Mouse (Mus musculus) spleen, embryonic (tissue): Measurements from ENCODE around the gene Tmem165.

ENCODE experiments used
- CTCF ChIA-PET: fragments of 350-600 bp; sonication (Branson Sonifier 250); formaldehyde crosslinking; loops from one replicate; lab custom pipeline; 2022; lab: Charles Lee

The Tmem165 gene

DNA sequence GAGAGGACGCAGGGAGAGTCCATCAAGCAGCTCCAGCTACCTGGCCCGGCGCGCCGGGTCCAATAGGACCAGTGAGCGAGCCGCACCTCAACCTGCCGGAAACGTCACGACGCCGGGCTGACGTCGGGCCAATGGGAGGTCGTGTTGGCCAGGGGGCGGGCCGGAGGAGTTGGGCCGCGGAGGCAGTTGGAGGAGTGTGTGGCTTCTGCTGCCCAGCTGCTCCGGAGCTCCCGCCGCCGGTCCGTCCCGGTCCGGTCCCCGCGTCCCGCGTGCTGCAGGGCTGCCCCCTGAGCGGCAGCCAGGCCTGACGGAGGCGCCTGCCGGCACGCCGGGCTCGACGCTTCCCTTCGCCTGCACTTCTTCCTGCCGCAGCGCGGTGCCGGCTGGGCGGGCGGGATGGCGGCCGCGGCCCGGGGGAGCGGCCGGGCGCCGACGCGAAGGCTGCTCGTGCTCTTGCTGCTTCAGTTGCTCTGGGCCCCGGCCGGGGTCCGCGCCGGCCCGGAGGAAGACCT is at the start of gene Tmem165:
Tmem165 (plus strand) TSS at position 131 of the 512 bp plus-strand sequence.
- CTCF ChIA-PET, result no interaction called here

DNA sequence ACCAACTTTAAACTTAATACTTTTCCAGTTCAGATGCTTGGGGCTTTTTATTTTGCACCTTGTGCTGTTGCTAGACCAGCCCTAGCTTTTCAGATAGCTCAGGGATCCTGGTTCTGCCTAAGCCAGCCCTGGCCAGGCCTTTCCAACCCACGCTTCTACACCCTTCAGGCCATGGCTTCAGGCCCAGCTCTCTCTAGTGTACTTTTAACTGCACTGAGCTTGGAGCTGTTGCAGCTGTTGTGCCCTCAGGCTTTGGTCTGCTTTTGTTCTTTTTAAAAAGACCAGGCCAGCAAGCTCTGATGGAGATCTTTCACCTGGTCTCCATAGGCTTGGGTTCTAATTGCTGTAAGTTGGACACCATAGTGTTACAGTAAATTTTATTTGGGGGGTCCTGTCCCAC is 48.0 kb upstream of the Tmem165 start:
- CTCF ChIA-PET, result no interaction called here

DNA sequence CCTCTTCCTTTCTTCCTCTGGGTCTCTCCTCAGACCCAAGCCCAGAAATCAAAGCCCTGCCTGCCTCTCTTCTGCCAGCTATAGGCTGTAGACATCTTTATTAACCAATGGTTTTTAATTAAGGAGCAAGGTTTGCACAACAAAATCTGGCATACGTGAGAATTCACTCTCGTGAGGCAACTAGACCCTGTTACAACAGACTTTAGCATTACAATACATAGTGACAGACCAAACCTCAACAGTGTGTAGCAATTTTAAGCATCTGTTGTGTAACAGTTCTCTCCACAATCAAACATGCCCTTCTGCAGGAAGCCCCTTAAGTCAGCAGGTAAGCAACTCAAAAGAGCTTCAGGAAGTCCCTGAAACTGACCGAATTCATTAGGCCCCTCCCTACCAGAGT is 47.4 kb upstream of the Tmem165 start:
- CTCF ChIA-PET, result no interaction called here

DNA sequence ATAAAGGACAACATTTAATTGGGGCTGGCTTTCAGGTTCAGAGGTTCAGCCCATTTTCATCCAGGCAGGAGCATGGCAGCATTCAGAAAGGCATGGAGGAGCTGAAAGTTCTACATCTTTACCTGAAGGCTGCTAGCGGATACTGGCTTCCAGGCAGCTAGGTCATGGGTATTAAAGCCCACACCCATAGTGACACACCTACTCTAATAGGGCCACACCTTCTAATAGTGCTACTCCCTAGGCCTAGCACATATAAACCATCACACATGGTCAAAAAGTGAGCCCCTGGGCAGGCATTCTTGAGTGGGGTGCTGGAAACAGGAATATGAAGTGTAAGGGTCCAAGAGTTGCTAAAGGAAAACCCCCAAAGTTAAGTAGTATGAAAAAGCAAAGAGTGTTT is 46.1 kb upstream of the Tmem165 start:
- CTCF ChIA-PET, result no interaction called here

DNA sequence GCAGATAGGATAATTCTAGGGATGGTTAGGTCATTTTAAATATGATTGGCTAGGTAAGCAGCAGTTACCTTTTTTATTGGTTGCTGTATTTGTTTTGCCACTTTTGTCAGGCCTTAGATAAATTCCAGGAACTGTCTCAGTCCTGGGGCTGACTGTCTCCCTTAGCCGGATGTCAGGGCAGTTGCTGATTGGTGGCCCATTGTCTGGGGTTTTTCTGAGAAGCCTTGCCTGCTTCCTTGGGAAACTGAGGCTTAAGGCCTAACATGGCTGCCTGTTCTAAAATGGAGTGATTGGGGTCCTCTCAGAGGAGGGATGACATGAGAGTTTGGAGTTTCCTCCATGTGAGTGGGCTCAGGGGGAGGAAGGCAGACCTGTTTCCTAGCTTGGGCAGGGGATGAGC is 45.6 kb upstream of the Tmem165 start:
- CTCF ChIA-PET, result no interaction called here

DNA sequence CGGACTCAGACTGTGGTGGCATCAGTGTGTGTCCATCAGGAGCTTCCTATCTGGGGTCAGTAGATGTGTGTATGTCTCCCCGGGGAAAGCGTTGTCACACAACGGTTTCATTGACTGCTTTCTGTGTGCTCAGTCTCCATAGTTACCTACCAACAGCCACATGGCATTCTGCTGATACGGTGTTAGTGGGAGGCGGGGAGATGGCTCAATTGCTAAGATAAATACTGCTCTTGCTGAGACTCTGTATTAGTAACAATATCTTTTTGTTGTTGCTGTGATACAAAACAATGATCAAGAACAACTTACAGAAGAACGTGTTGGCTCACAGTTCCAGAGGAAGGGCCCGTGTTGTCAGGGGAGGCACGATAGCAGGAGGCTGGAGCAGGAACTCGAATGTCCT is 45.2 kb upstream of the Tmem165 start:
- CTCF ChIA-PET, result no interaction called here

DNA sequence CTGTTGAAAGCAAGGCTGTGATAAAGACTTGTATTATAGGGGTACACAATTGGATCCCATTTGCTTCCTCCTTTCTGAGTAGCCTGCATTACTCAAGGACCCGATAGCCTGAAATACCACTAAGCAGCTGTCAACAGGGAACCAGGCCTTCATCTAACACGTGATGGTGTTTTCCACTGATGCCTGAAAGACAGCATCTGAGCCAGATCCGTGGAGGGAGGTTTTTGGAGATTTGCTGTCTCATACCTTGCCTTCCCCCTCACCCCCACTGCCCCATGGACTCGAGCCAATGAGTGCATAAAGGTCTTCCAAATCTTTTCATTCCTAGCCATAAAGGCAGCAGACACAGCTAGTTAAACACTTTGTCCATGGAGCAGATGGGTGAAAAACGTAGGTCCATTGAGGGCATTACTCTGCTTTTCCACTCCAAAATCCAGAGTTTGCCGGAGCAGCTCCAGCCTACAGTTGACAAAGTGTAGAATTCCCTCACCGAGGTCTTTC is 44.5 kb upstream of the Tmem165 start:
- CTCF ChIA-PET, result no interaction called here

DNA sequence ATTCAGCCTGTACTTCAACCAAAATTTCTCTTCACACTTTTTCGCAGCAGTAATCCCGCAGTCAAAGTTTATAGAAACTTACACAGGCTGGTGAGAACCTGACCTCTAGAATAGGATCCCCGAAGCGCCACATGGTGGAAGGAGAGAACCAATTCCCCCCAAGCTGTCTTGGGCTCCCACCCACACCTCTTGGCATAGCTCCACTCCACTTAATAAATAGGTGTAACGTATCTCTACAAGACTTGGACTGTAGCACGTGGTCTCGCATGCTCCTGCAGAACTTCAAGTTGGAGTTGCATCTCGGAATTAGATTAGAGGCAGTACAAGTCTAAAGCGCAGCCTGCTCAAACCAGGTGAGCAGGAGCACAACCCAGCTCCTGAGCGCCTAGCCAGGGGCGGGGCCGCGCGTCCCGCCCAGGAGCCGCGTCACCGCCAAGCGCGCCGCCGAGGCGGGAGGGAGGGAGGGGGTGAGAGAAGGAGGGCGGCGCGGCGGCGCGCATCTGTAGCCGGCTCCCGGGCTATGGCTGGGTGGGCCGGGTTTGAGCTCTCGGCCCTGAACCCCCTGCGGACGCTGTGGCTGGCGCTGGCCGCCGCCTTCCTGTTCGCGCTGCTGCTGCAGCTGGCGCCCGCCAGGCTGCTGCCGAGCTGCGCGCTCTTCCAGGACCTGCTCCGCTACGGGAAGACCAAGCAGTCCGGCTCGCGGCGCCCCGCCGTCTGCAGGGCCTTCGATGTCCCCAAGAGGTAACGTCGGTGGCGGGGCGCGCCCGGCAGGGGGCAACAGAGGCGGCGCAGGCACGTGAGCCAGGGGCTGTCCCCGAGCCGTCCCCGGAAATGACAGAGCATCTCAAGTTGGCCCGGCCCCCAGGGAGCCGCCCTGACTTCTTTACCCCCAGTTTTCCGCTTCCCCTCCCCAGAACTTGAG is 43.6 kb upstream of the Tmem165 start, which contains the start of gene Srd5a3:
Srd5a3 (plus strand) TSS at position 464 of the 922 bp plus-strand sequence.
- CTCF ChIA-PET, result no interaction called here

DNA sequence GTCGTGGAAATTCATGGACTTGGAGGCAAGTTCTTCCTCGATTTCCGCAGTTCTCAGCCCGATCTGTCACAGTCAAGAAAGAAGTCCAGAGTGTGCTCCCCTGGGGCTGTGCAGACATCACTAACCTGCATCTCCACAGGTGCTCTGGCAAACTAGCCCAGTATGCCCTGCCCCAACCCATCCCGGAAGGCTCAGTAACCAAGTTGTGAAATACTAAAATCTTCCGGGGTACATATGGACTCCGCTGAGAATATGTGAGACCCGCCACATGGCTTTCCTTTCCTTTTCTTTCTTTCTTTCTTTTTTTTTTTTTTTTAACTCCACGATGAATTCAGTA is 43.0 kb upstream of the Tmem165 start:
- CTCF ChIA-PET, result no interaction called here

DNA sequence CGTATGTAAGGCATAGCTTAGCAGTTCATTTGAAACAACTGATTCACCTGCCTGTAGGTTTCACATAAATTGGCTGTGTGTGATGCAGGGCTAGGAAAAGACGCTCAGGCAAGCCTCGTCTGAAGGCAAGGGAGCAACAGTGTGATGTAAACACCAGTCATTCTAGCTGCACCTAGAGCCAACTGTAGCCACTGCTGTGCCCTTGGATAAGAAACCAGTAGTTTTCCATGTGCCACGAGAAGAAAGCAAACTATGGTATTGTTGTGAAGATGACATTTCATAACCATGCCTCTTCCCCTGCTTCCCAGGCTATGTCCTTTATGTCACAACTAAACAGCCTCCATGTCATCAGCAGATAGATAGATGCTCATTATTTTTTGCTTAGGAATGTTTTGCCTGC is 40.3 kb upstream of the Tmem165 start:
- CTCF ChIA-PET, result interaction anchor here (0.7 kb wide), 1 partner anchor 158 kb away, joined by 3 read pairs; no protein-coding TSS in a partner anchor

DNA sequence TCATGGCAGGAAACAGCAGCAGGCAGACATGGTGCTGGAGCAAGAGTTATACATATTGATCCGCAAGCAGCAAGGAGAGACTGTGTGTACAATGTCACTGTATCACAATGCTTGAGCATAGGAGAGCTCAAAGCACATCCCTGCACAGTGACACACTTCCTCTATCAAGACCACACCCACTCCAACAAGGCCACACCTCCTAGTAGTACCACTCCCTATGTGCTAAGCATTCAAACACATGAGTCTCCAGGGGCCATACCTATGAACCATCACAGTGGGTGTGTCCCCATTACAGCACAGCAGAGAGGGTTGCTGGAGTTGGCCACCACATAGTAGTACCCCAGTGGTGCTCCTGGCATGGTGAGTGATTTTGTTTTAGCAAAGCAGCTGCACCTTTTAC is 37.3 kb upstream of the Tmem165 start:
- CTCF ChIA-PET, result no interaction called here

DNA sequence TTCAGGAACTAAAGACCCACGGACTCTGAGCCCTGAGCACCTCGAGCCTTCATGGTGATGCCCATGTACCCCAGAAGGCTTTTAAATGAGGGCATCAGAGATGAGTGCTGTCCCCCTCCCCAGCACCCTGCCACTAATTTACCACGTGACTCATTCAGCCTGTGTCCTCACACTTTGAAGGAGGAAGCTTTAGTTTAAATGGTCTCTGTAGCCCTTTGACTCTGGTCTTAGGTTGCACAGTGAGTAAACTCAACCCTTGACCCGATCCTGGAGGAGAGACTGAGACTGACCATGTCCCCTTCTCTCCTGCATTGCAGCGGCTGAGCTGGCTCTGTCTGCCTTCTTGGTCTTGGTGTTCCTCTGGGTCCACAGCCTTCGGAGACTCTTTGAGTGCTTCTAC is 34.2 kb upstream of the Tmem165 start:
- CTCF ChIA-PET, result no interaction called here

DNA sequence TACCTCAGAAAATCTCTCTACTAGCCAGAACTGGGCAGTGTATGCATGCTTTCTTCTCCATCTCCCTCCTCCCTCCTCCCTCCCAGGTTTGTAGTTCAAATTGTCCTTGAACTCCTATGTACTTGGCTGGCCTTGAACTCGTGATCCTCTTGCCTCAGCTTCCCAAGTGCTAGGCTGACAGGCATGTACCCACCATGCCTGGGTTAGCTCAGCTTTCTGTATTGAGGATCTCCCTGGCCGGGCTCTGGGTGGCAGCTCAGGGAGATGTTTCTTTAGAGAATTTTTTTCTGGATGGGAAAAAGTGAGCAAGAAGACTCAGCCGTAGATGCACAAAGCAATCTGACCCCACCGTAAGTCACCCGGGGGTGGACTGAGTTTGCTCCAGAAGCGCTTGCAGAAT is 30.7 kb upstream of the Tmem165 start:
- CTCF ChIA-PET, result no interaction called here

DNA sequence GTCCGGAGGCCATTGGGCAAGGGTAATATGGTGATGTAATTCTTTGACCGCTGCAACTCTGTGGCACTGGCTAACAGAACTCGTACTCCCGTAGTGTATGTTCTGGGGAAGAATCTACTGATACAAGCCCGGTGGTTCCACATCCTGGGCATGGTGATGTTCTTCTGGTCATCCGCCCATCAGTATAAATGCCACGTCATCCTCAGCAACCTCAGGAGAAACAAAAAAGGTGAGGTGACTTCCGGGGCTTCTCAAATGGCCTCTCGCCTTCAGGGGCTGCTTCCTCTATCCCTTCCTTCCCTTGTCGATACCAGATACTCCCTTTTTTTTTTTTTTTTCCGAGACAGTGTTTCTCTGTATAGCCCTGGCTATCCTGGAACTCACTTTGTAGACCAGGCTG is 30.2 kb upstream of the Tmem165 start:
- CTCF ChIA-PET, result no interaction called here

DNA sequence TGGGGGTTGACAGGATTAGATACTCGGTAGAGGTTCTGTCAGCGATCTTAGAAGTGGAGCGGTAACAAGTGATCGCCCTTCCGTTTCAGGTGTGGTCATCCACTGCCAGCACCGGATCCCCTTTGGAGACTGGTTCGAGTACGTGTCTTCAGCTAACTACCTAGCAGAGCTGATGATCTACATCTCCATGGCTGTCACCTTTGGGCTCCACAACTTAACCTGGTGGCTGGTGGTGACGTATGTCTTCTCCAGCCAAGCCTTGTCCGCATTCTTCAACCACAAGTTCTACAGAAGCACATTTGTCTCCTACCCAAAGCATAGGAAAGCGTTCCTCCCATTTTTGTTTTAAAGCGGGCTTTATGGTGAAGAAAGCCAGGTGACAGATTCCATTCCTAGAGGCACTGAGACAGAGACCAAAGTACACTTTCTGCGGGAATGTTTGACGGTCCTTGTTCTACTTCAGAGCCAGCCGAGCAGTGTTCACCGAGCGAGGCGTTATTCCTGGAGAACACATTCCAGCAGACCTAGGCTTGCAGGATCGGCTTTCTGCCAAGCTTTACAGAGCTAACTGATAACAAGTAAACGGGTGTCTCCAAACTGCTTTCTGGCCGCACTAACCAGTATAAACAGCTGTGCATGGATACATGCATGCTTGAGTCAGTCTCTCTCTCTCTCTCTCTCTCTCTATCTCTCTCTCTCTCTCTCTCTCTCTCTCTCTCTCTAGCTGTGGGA is 29.1 kb upstream of the Tmem165 start:
- CTCF ChIA-PET, result no interaction called here

DNA sequence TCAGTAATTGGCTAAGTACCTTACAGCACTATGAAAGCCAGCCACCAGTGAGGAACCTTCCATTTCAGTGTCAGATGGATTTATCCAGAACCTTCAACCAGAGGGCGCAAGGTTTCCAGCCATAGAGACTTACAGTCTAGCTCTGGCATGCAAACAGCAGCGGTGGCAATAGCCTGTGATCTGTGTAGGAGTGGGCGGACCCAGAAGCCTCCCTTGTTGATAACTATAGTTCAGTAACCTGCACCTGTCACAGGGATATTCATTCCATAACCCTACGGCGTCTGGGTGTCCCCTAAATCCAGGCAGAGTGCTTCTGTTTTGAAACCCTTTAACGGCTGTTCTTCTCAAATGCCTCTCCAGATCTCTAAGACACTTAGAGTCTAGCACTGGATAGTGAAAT is 24.1 kb upstream of the Tmem165 start:
- CTCF ChIA-PET, result no interaction called here

DNA sequence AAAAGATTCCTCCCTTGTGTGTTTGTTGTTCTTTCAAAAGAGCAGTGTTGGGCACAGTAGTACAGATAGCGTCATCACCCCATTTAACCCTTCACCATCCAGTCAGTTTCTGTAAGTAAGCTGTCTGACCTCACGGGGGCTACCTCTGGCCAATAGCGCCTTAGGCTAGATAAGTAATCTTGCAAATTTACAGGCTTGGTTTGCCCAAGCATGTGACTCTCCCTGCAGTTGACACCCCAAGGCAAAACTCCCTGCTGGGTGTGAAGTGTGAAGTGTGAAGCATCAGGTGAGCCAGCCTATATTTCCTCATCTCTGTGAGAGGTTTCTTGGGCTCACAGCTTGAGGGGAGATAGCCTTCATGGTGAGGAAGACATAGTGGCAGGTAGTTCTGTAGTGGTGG is 23.6 kb upstream of the Tmem165 start:
- CTCF ChIA-PET, result no interaction called here

DNA sequence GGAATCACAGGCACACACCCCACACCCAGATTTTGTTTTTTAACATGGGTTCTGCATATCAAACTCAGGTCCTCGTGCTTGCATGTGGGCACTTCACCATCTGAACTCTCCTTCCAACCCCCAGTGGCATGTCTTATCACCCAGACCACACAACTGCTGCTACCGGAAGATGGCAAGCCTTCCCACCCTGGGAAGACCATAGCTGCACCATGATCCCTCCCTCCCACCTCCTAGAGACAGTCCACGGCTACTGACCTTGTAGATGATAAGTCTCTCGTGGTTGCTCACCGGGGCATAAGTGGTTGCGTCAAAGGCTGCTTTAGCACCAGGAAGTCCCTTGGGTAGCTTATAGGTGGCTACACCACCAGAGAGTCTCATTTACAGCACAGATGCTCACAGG is 22.2 kb upstream of the Tmem165 start:
- CTCF ChIA-PET, result no interaction called here

DNA sequence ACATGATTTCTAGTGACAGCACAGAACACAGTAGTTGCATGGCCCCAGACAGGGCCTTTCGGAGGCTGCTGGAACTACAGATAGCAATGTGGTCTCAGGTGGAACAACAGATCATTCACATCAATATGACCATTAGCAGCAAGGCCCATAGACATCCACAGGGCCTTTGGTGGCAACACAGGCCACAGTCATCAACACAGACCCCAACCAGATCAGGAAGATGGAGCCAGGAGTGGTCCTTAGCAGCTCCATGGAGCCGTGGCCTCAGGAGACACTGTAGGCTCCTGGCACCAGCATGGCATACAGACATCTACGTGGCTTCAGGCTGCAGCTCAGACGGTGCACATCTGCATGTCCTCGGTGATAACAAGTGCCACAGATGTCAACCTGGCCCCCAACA is 20.8 kb upstream of the Tmem165 start:
- CTCF ChIA-PET, result no interaction called here

DNA sequence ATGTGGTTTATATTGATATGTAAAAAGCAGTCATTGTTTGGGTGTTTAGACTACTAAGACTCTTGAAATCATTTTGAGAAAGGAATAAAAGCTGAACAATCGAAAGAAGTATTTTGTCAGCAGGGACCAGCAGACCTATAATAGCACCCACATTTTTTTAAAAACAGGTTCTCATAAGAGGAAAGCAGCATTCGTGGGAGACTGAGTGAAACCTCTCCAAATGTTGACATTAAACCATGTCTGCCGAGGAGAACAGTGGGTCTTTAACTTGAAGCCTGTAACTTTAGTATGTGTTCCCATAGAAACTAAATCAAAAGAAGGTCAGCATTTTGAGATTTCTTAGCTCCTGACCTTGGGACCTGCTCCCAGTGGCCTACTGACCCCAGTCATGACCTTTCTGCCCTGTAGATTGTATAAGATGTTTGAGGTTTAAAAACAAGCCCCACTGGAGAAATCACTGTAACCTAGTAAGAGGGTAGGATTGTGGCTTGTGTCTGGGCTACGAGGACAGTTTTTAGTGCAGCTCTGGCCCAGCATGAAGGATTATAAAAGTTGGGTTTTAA is 19.8 kb upstream of the Tmem165 start:
- CTCF ChIA-PET, result no interaction called here

DNA sequence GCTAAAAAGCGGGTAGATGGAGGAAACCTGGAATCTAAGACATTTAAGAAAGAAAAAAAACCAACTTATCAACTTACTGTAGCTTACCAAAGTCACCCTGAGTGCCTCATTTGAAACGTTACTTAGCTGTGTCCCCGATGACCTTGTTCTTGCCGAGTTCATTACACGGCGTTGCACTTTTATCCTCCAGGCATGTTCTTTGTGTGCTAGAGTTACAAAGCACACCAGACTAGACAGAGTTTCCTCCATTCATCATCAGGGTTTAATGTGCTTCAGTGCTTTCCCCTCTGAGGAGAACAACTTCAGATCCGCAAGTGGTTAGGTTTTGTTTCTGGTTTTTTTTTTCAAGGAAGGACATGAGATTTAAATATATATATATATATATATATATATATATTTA is 18.9 kb upstream of the Tmem165 start:
- CTCF ChIA-PET, result interaction anchor here (0.7 kb wide), 1 partner anchor 20 kb away, joined by 4 read pairs; no protein-coding TSS in a partner anchor

DNA sequence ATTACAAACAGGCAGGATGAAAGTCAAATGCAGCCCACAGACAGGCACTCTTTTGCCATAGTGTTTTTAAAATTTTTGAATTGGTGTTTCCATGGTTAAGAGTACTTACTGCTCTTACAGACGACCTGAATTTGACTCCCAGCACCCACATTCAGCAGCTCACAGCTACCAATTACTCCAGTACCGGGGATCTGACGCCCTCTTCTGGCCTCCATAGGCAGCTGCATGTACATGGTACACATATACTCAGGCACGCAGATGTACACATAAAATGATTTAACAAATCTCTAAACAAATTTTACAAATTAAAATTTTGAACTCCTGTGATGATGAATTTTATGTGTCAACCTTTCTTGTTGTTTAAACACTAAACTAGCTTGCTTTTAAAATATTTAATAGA is 13.2 kb upstream of the Tmem165 start:
- CTCF ChIA-PET, result no interaction called here
